Mouse (Mus musculus) heart, postnatal 0 days (tissue): ENCODE data around the gene Rabgap1l.

Experiments
- CTCF ChIP-seq: IDR thresholded peaks from 2 replicates; pipeline ENCODE4 v1.5.1; 2016; ENCODE audit warnings: antibody characterized with exemption, control low read depth, low read depth
- EP300 ChIP-seq: IDR thresholded peaks from 2 replicates; pipeline ENCODE4 v1.6.1; 2016; ENCODE audit warnings: antibody characterized with exemption, low read depth

- TF ChIP-seq EP300: no peak
- no peak for TF ChIP-seq CTCF
Observed at GRCm38 (mm10) chr1:160210566-160210965, 582.4 kb downstream of the Rabgap1l start.
